Mouse (Mus musculus) hindbrain, postnatal 0 days (tissue): ENCODE data around the gene Gm37240. TPM values are rescaled to one million over a fixed set of nuclear protein-coding genes. Genes with fewer than 3 reads are reported as not detected.

Source experiments
- ATAC-seq: fragments of 200-750 bp; cut with Nextera tagmentation; 2 replicates; pipeline ENCODE4 v1.8.0; 2017; ENCODE audit warnings: mild to moderate bottlenecking, moderate TSS enrichment, moderate library complexity
- DNase-seq: peaks from one replicate; pipeline ENCODE4 v3.0.0-alpha.2; 2015; ENCODE audit warnings: low spot score
- H3K27ac ChIP-seq: fragments of 300-500 bp; sonication (generic); 2 replicates; pipeline ENCODE4 v1.5.1; 2014; ENCODE audit warnings: mild to moderate bottlenecking
- H3K27me3 ChIP-seq: fragments of 300-500 bp; sonication (generic); 2 replicates; pipeline ENCODE4 v1.6.1; 2014; ENCODE audit warnings: low read length, mixed read lengths; ENCODE audit not compliant: insufficient read depth
- H3K36me3 ChIP-seq: fragments of 300-500 bp; sonication (generic); 2 replicates; pipeline ENCODE4 v1.6.1; 2014; ENCODE audit warnings: low read length, mixed read lengths; ENCODE audit not compliant: insufficient read depth
- H3K4me1 ChIP-seq: fragments of 300-500 bp; sonication (generic); 2 replicates; pipeline ENCODE4 v1.6.1; 2014; ENCODE audit warnings: antibody characterized with exemption, low read length, mixed read lengths; ENCODE audit not compliant: insufficient read depth
- H3K4me2 ChIP-seq: fragments of 300-500 bp; sonication (generic); 2 replicates; pipeline ENCODE4 v1.6.1; 2014; ENCODE audit warnings: low read depth, mild to moderate bottlenecking, low read length, moderate library complexity, mixed read lengths
- H3K4me3 ChIP-seq: fragments of 300-500 bp; sonication (generic); 2 replicates; pipeline ENCODE4 v1.5.1; 2014; ENCODE audit warnings: low read length
- H3K9ac ChIP-seq: fragments of 300-500 bp; sonication (generic); replicated peaks from 2 replicates; pipeline ENCODE4 v1.6.1; 2014; ENCODE audit warnings: mild to moderate bottlenecking, low read length, moderate library complexity, mixed read lengths
- H3K9me3 ChIP-seq: fragments of 300-500 bp; sonication (generic); 2 replicates; pipeline ENCODE4 v1.6.1; 2016; ENCODE audit warnings: low read length, mixed read lengths
- CTCF ChIP-seq: IDR thresholded peaks from 2 replicates; pipeline ENCODE4 v1.5.1; 2016; ENCODE audit warnings: antibody characterized with exemption, control low read depth, low read depth
- WGBS: fragments of 180-500 bp; shearing (Covaris S2); extraction: QIAGEN DNeasy Blood & Tissue Kit; methylation state at CpG from one replicate; pipeline ENCODE4 v1.1.7; 2014; 5-methylcytosine and 5-hydroxymethylcytosine counted together
- polyA plus RNA-seq: library from polyadenylated mRNA; unstranded; fragments of >200 nt; fragmentation: Nextera tagmentation; extraction: Ambion mirVana; gene quantifications from 2 replicates; pipeline ENCODE4 v1.2.1, GENCODE M21; 2015
- total RNA-seq: library from RNA; depleted of rRNA; stranded (reverse); fragments of >200 nt; gene quantifications from 2 replicates; pipeline ENCODE4 v1.2.3, GENCODE M21; 2014

The Gm37240 gene
- total and polyA plus RNA-seq, 2 experiments from 2014 or later, result 1.5 TPM; not detected in 1

- H3K4me2 ChIP-seq, result no peak overlapping the region
- WGBS, result 77% methylated on average over 8 of the region's 8 CpGs
- DNase-seq (no peak), ATAC-seq (no peak)
- H3K9me3 ChIP-seq, result no peaks in the 10 kb centered on the region
- H3K36me3 ChIP-seq, result no peaks in the 10 kb centered on the region
- no peak overlapping the region for H3K4me3 ChIP-seq
- H3K9ac ChIP-seq, result no peak overlapping the region
- H3K4me1 ChIP-seq, result no peaks in the 10 kb centered on the region
- no peak for TF ChIP-seq CTCF
- no peak overlapping the region for H3K27ac ChIP-seq
- no peaks in the 10 kb centered on the region for H3K27me3 ChIP-seq
Measured at GRCm38 (mm10) chr3:85518668-85519067, 368.6 kb downstream of the Gm37240 start.

GRCm38 (mm10) chr3:85518072-85518471 is 369.2 kb downstream of the Gm37240 start:
- H3K27me3 ChIP-seq, result no peaks in the 10 kb centered on the region
- no peak overlapping the region for H3K27ac ChIP-seq
- no peak overlapping the region for H3K4me2 ChIP-seq
- no peaks in the 10 kb centered on the region for H3K36me3 ChIP-seq
- H3K4me1 ChIP-seq, result no peaks in the 10 kb centered on the region
- WGBS, result 92% methylated on average over 1 of the region's 1 CpGs
- DNase-seq (no peak), ATAC-seq (no peak)
- TF ChIP-seq CTCF, result no peak
- H3K4me3 ChIP-seq, result no peak overlapping the region
- no peak overlapping the region for H3K9ac ChIP-seq
- H3K9me3 ChIP-seq, result no peaks in the 10 kb centered on the region

GRCm38 (mm10) chr3:85516739-85517396 is 370.4 kb downstream of the Gm37240 start:
- DNase-seq (no peak), ATAC-seq (no peak)
- Histone ChIP-seq H3K4me2 (no peak overlapping the region), H3K27ac (no peak overlapping the region), H3K4me1 (no peaks in the 10 kb centered on the region), H3K36me3 (no peaks in the 10 kb centered on the region), H3K4me3 (no peak overlapping the region), H3K27me3 (no peaks in the 10 kb centered on the region), H3K9ac (no peak overlapping the region), H3K9me3 (no peaks in the 10 kb centered on the region)
- WGBS, result 75% methylated on average over 11 of the region's 11 CpGs
- TF ChIP-seq CTCF, result no peak

DNA sequence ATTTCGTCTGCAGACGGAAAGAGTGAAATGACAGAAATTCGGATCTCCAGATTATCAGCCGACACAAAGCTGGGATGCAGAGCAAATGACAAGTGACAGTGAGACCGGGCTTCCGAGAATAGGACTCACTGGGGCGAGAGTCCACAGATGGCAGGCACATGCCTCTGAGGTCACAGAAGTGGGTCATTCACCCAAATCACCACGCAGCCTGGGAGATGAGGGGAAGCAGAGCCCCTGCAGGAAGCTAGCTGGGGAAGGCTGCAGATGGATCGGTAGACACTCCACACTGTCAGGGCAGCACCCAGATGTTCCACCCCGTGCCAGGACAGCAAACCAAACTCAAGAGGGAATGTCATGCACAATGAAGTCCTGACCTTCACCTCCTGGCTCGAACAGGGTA is 372.6 kb downstream of the Gm37240 start:
- Histone ChIP-seq H3K36me3 (no peaks in the 10 kb centered on the region), H3K4me3 (no peak overlapping the region), H3K27me3 (no peaks in the 10 kb centered on the region), H3K9me3 (no peaks in the 10 kb centered on the region), H3K4me1 (no peaks in the 10 kb centered on the region), H3K9ac (no peak overlapping the region), H3K27ac (no peak overlapping the region), H3K4me2 (no peak overlapping the region)
- 72% methylated on average over 11 of the region's 11 CpGs for WGBS
- DNase-seq (no peak), ATAC-seq (no peak)
- TF ChIP-seq CTCF, result no peak

DNA sequence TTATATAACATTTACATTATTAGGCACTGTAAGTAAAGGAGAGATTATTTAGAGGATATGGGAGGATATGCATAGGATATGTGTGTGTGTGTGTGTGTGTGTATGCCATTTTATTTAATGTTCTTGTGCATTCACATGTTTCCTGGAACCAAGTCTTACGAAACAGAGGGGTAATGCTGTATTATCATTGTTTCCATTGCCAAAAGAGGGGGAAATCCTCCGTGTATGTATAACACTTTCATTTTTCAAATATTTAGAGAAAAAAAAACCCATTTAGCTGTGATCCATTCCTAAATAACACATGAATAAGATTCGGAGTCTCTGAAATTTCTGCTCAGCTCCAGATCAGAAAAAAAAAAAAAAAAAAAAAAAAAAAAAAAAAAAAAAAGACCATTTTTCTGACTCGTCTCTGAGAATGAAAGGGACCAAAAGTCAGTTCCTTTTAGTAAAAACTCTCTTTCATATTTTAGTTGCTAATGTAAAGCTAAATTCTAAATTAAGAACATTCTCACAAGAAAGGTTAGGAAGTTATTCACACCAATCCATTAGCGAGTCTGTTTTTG is 378.5 kb downstream of the Gm37240 start:
- WGBS, result 92% methylated on average over 5 of the region's 5 CpGs
- Histone ChIP-seq H3K27ac (no peak overlapping the region), H3K4me1 (no peaks in the 10 kb centered on the region), H3K4me2 (no peak overlapping the region), H3K36me3 (no peaks in the 10 kb centered on the region), H3K4me3 (no peak overlapping the region), H3K9me3 (no peaks in the 10 kb centered on the region), H3K9ac (no peak overlapping the region), H3K27me3 (no peaks in the 10 kb centered on the region)
- TF ChIP-seq CTCF, result no peak
- DNase-seq (no peak), ATAC-seq (no peak)

- Histone ChIP-seq H3K27me3 (no peaks in the 10 kb centered on the region), H3K27ac (no peak overlapping the region), H3K4me1 (no peaks in the 10 kb centered on the region), H3K36me3 (no peaks in the 10 kb centered on the region), H3K9ac (no peak overlapping the region), H3K4me2 (no peak overlapping the region), H3K4me3 (no peak overlapping the region), H3K9me3 (no peaks in the 10 kb centered on the region)
- ATAC-seq (no peak), DNase-seq (no peak)
- WGBS, result 65% methylated on average over 3 of the region's 3 CpGs
- TF ChIP-seq CTCF, result no peak
Measured at GRCm38 (mm10) chr3:85500096-85500495, 387.2 kb downstream of the Gm37240 start.

DNA sequence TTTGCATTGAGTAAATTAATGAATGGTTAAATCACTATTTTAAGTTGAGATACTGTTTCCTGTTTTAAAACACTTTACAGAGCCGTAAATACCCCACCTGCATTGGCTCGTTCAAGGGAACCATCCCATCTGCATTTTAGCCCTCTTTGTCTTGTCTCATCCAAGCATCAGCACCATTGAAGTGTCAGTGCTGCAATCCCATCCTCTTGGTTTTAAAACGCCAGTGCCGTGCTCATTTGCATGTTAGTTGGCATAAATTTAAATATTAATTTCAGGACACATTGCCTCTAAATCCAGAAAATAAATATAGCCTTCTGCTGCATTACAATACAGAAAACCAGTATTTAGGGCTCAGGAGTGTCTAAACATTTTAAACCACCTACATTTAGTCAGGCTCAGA is 391.2 kb downstream of the Gm37240 start:
- no peak overlapping the region for H3K9ac ChIP-seq
- no peak for TF ChIP-seq CTCF
- no peak for ATAC-seq
- no peak overlapping the region for H3K4me2 ChIP-seq
- no peaks in the 10 kb centered on the region for H3K4me1 ChIP-seq
- WGBS, result 47% methylated on average over 4 of the region's 4 CpGs
- no peaks in the 10 kb centered on the region for H3K36me3 ChIP-seq
- DNase-seq, result no peak
- no peak overlapping the region for H3K4me3 ChIP-seq
- H3K27ac ChIP-seq, result no peak overlapping the region
- no peaks in the 10 kb centered on the region for H3K27me3 ChIP-seq
- no peaks in the 10 kb centered on the region for H3K9me3 ChIP-seq
